Mouse (Mus musculus): ENCODE data around the gene Ropn1l. TPM values are rescaled to one million over a fixed set of nuclear protein-coding genes. Genes with fewer than 3 reads are reported as not detected.

Gene Ropn1l
- 3.3 and 4.3 TPM in 2 replicates for polyA plus RNA-seq (2016; fragmentation: Nextera tagmentation; extraction: Ambion mirVana)

GRCm38 (mm10) chr15:31453098-31453916, at the start of gene Ropn1l:
Ropn1l (minus strand) TSS chr15:31453737.
- Histone ChIP-seq H3K27ac (peak within 1 kb of the TSS; percentile 91), H3K4me3 (peak within 1 kb of the TSS; percentile 68), H3K4me1 (peaks cover 37% of the 10 kb centered on the region), H3K36me3 (replicated peaks) (peaks cover 20% of the 10 kb centered on the region), H3K9me3 (no peaks in the 10 kb centered on the region), H3K27me3 (ENCODE audit: poor library complexity, severe bottlenecking) (peaks cover 5% of the 10 kb centered on the region; the same call in 1 of the 2 replicates)
- under 1% methylated on average over 57 of the region's 57 CpGs for WGBS
- peak; percentile 95 for DNase-seq (ENCODE audit: extremely low spot score, low spot score)

- DNase-seq (ENCODE audit: extremely low spot score, low spot score): no peak
- 92% methylated on average over 4 of the region's 4 CpGs for WGBS
- Histone ChIP-seq H3K4me3 (no peak overlapping the region), H3K27me3 (ENCODE audit: poor library complexity, severe bottlenecking) (no peaks in the 10 kb centered on the region), H3K9me3 (no peaks in the 10 kb centered on the region), H3K4me1 (no peaks in the 10 kb centered on the region), H3K27ac (no peak overlapping the region), H3K36me3 (replicated peaks) (peaks cover 59% of the 10 kb centered on the region)
Measured at GRCm38 (mm10) chr15:31502996-31503395, 49.5 kb upstream of the Ropn1l start.

GRCm38 (mm10) chr15:31502313-31502712, 48.8 kb upstream of the Ropn1l start:
- WGBS: 93% methylated on average over 1 of the region's 1 CpGs
- no peak overlapping the region for H3K27ac ChIP-seq
- peaks cover 63% of the 10 kb centered on the region for H3K36me3 ChIP-seq (replicated peaks)
- H3K9me3 ChIP-seq: no peaks in the 10 kb centered on the region
- H3K4me3 ChIP-seq: no peak overlapping the region
- DNase-seq (ENCODE audit: extremely low spot score, low spot score): no peak
- no peaks in the 10 kb centered on the region for H3K4me1 ChIP-seq
- H3K27me3 ChIP-seq (ENCODE audit: poor library complexity, severe bottlenecking): no peaks in the 10 kb centered on the region

GRCm38 (mm10) chr15:31494803-31495202, 41.3 kb upstream of the Ropn1l start:
- H3K36me3 ChIP-seq (replicated peaks): peaks cover 88% of the 10 kb centered on the region
- no peak for DNase-seq (ENCODE audit: extremely low spot score, low spot score)
- H3K27ac ChIP-seq: no peak overlapping the region
- 92% methylated on average over 9 of the region's 9 CpGs for WGBS
- H3K9me3 ChIP-seq: no peaks in the 10 kb centered on the region
- H3K27me3 ChIP-seq (ENCODE audit: poor library complexity, severe bottlenecking): no peaks in the 10 kb centered on the region
- no peaks in the 10 kb centered on the region for H3K4me1 ChIP-seq
- H3K4me3 ChIP-seq: no peak overlapping the region

GRCm38 (mm10) chr15:31494310-31494709, 40.8 kb upstream of the Ropn1l start:
- Histone ChIP-seq H3K4me3 (no peak overlapping the region), H3K27ac (no peak overlapping the region), H3K27me3 (ENCODE audit: poor library complexity, severe bottlenecking) (no peaks in the 10 kb centered on the region), H3K36me3 (replicated peaks) (peaks cover 89% of the 10 kb centered on the region), H3K9me3 (no peaks in the 10 kb centered on the region), H3K4me1 (no peaks in the 10 kb centered on the region)
- WGBS: 83% methylated on average over 3 of the region's 3 CpGs
- DNase-seq (ENCODE audit: extremely low spot score, low spot score): no peak

- Histone ChIP-seq H3K36me3 (replicated peaks) (peaks cover 82% of the 10 kb centered on the region), H3K9me3 (no peaks in the 10 kb centered on the region), H3K27me3 (ENCODE audit: poor library complexity, severe bottlenecking) (no peaks in the 10 kb centered on the region), H3K27ac (peak overlapping the region; percentile 25; the same call in 1 of the 2 replicates), H3K4me3 (no peak overlapping the region), H3K4me1 (peaks cover 7% of the 10 kb centered on the region)
- no peak for DNase-seq (ENCODE audit: extremely low spot score, low spot score)
- 40% methylated on average over 2 of the region's 2 CpGs for WGBS
Measured at GRCm38 (mm10) chr15:31487407-31487806, 33.9 kb upstream of the Ropn1l start.

GRCm38 (mm10) chr15:31476678-31477077, 23.1 kb upstream of the Ropn1l start:
- no peaks in the 10 kb centered on the region for H3K27me3 ChIP-seq (ENCODE audit: poor library complexity, severe bottlenecking)
- 96% methylated on average over 1 of the region's 1 CpGs for WGBS
- H3K36me3 ChIP-seq (replicated peaks): peaks cover 85% of the 10 kb centered on the region
- no peak overlapping the region for H3K4me3 ChIP-seq
- no peak overlapping the region for H3K27ac ChIP-seq
- H3K9me3 ChIP-seq: no peaks in the 10 kb centered on the region
- DNase-seq (ENCODE audit: extremely low spot score, low spot score): no peak
- H3K4me1 ChIP-seq: no peaks in the 10 kb centered on the region

- no peaks in the 10 kb centered on the region for H3K4me1 ChIP-seq
- no peaks in the 10 kb centered on the region for H3K27me3 ChIP-seq (ENCODE audit: poor library complexity, severe bottlenecking)
- H3K27ac ChIP-seq: no peak overlapping the region
- H3K4me3 ChIP-seq: no peak overlapping the region
- 84% methylated on average over 4 of the region's 4 CpGs for WGBS
- peaks cover 82% of the 10 kb centered on the region for H3K36me3 ChIP-seq (replicated peaks)
- no peak for DNase-seq (ENCODE audit: extremely low spot score, low spot score)
- H3K9me3 ChIP-seq: no peaks in the 10 kb centered on the region
Measured at GRCm38 (mm10) chr15:31472645-31473574, 19.4 kb upstream of the Ropn1l start.

GRCm38 (mm10) chr15:31471529-31471928, 18.0 kb upstream of the Ropn1l start:
- H3K4me3 ChIP-seq: no peak overlapping the region
- no peaks in the 10 kb centered on the region for H3K4me1 ChIP-seq
- H3K27me3 ChIP-seq (ENCODE audit: poor library complexity, severe bottlenecking): no peaks in the 10 kb centered on the region
- H3K36me3 ChIP-seq (replicated peaks): peaks cover 82% of the 10 kb centered on the region
- H3K9me3 ChIP-seq: no peaks in the 10 kb centered on the region
- H3K27ac ChIP-seq: no peak overlapping the region
- WGBS: 97% methylated on average over 4 of the region's 4 CpGs
- no peak for DNase-seq (ENCODE audit: extremely low spot score, low spot score)

GRCm38 (mm10) chr15:31469497-31469896, 16.0 kb upstream of the Ropn1l start:
- H3K27ac ChIP-seq: no peak overlapping the region
- H3K9me3 ChIP-seq: no peaks in the 10 kb centered on the region
- H3K36me3 ChIP-seq (replicated peaks): peaks cover 87% of the 10 kb centered on the region
- H3K4me1 ChIP-seq: no peaks in the 10 kb centered on the region
- 91% methylated on average over 4 of the region's 4 CpGs for WGBS
- no peak for DNase-seq (ENCODE audit: extremely low spot score, low spot score)
- H3K4me3 ChIP-seq: no peak overlapping the region
- H3K27me3 ChIP-seq (ENCODE audit: poor library complexity, severe bottlenecking): no peaks in the 10 kb centered on the region

GRCm38 (mm10) chr15:31468806-31469205, 15.3 kb upstream of the Ropn1l start:
- Histone ChIP-seq H3K4me3 (no peak overlapping the region), H3K36me3 (replicated peaks) (peaks cover 87% of the 10 kb centered on the region)

GRCm38 (mm10) chr15:31466749-31467148, 13.2 kb upstream of the Ropn1l start:
- Histone ChIP-seq H3K27ac (no peak overlapping the region), H3K9me3 (no peaks in the 10 kb centered on the region), H3K27me3 (ENCODE audit: poor library complexity, severe bottlenecking) (no peaks in the 10 kb centered on the region), H3K4me3 (no peak overlapping the region), H3K4me1 (no peaks in the 10 kb centered on the region), H3K36me3 (replicated peaks) (peaks cover 96% of the 10 kb centered on the region)
- 98% methylated on average over 1 of the region's 1 CpGs for WGBS
- DNase-seq (ENCODE audit: extremely low spot score, low spot score): no peak

More at GRCm38 (mm10) chr15:31468806-31469205, 15.3 kb upstream of the Ropn1l start:
- Histone ChIP-seq H3K27ac (no peak overlapping the region), H3K9me3 (no peaks in the 10 kb centered on the region), H3K27me3 (ENCODE audit: poor library complexity, severe bottlenecking) (no peaks in the 10 kb centered on the region), H3K4me1 (no peaks in the 10 kb centered on the region)
- WGBS: 92% methylated on average over 5 of the region's 5 CpGs
- DNase-seq (ENCODE audit: extremely low spot score, low spot score): no peak
